ENCODE assay signal across 12 mouse cellular contexts in the genomic region with DNA sequence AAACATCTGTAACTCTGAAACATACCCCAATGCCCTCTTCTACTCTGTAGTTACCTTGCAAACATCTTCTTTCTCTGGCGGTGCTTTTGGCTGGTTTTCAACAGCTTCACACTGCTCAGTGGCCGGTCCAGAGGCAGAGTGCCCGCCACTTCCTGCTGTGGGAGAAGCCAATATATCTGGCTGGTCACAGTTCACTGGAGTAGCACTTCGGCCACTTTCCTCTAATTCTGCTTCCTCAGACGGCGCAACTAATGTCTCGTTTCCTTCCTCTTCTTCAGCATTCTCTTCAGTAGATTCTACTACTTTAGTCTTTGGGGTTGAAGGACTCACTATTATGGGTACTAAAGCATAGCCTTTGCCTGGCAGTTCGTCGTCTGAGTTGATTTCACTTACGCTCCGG. TPM values are rescaled to one million over a fixed set of nuclear protein-coding genes. Genes with fewer than 3 reads are reported as not detected.
DNase-seq lines count a peak whose midpoint lies in the region; ATAC-seq and TF ChIP-seq lines count a peak whose summit lies in the region.
"Had no signal": no experiment of that assay in that cellular context is flagged by ENCODE, and none has a peak within 500 bp of the region (broad histone marks: within the 10 kb centered on the region; RNA-seq: fewer than 3 reads in every experiment).

No protein-coding gene starts in this region.

- no peak for TF ChIP-seq POLR2A in kidney, adult 2 months (IDR thresholded peaks at IDR 0.05; ENCODE audit: low read depth, low read length)

- no peak for TF ChIP-seq CTCF in kidney, adult 2 months (conservative IDR thresholded peaks at IDR 0.05; ENCODE audit: insufficient read depth, insufficient read length, low read depth, low read length)

- H3K4me1 ChIP-seq in kidney, adult 2 months (ENCODE audit: control insufficient read depth, insufficient read depth, low read length), result peaks cover 7% of the 10 kb centered on the region; the same call in 1 of the 2 replicates
- H3K4me1 ChIP-seq in liver, embryonic 12.5 days, result peaks cover 37% of the 10 kb centered on the region
- peaks cover 15% of the 10 kb centered on the region for H3K4me1 ChIP-seq in hindbrain, embryonic 12.5 days

- peak; percentile 36 to 41 for DNase-seq in right cerebral cortex, postnatal 10 days (ENCODE audit: low spot score in 2 of 2)
- DNase-seq in right cerebral cortex, postnatal 14 days, result no peak
- peak; percentile 76 for DNase-seq in kidney, adult 2 months
- DNase-seq in right cerebral cortex, postnatal 4 days, result no peak
- DNase-seq: cerebellum, adult 2 months; layer of hippocampus, postnatal 36 days; right cerebral cortex, adult 18-20 months; thymus, adult 18-20 months had no signal

- peak overlapping the region; percentile 28; the same call in 1 of the 2 replicates for H3K4me2 ChIP-seq in liver, embryonic 12.5 days
- H3K4me2 ChIP-seq in hindbrain, embryonic 12.5 days (replicated peaks), result no peak overlapping the region
- H3K4me2 ChIP-seq: heart, embryonic 15.5 days had no signal

- no peaks in the 10 kb centered on the region for H3K9me3 ChIP-seq in liver, embryonic 12.5 days (replicated peaks)
- no peaks in the 10 kb centered on the region for H3K9me3 ChIP-seq in hindbrain, embryonic 12.5 days (replicated peaks)
- H3K9me3 ChIP-seq: heart, embryonic 15.5 days had no signal

- 20% methylated on average over 11 of the region's 11 CpGs for WGBS in kidney, adult 2 months
- WGBS in liver, embryonic 12.5 days (ENCODE audit: insufficient replicate concordance), result 48% methylated on average over 11 of the region's 11 CpGs
- WGBS in hindbrain, embryonic 12.5 days, result 79% methylated on average over 11 of the region's 11 CpGs

- no peak for ATAC-seq in liver, embryonic 12.5 days
- 0 out of 2 replicates have a peak, but pooled peaks have one; percentile 12 for ATAC-seq in megakaryocyte progenitor cell, adult 5-6 weeks (replicated peaks; ENCODE audit: poor library complexity)
- no peak for ATAC-seq in hindbrain, embryonic 12.5 days (ENCODE audit: low FRiP score)

- H3K9ac ChIP-seq in liver, embryonic 12.5 days, result no peak overlapping the region
- H3K9ac ChIP-seq in hindbrain, embryonic 12.5 days, result no peak overlapping the region
- H3K9ac ChIP-seq: heart, embryonic 15.5 days had no signal

- no peak overlapping the region for H3K4me3 ChIP-seq in kidney, adult 2 months (ENCODE audit: insufficient read depth, low read depth, low read length)
- no peak overlapping the region for H3K4me3 ChIP-seq in liver, embryonic 12.5 days
- H3K4me3 ChIP-seq in hindbrain, embryonic 12.5 days, result no peak overlapping the region
- H3K4me3 ChIP-seq: heart, embryonic 15.5 days had no signal

- peaks cover 4% of the 10 kb centered on the region; the same call in 1 of the 2 replicates for H3K36me3 ChIP-seq in kidney, adult 2 months (ENCODE audit: control insufficient read depth, insufficient read depth, low read length)
- peaks cover 51% of the 10 kb centered on the region for H3K36me3 ChIP-seq in liver, embryonic 12.5 days
- peaks cover 31% of the 10 kb centered on the region for H3K36me3 ChIP-seq in hindbrain, embryonic 12.5 days

- H3K27me3 ChIP-seq in kidney, adult 2 months (replicated peaks; ENCODE audit: control insufficient read depth, insufficient read depth, low read length), result no peaks in the 10 kb centered on the region
- H3K27me3 ChIP-seq in liver, embryonic 12.5 days (replicated peaks), result no peaks in the 10 kb centered on the region
- H3K27me3 ChIP-seq in hindbrain, embryonic 12.5 days, result no peaks in the 10 kb centered on the region
- H3K27me3 ChIP-seq: heart, embryonic 15.5 days had no signal

- no peak overlapping the region for H3K27ac ChIP-seq in kidney, adult 2 months (ENCODE audit: insufficient read depth, low read depth, low read length)
- H3K27ac ChIP-seq in liver, embryonic 12.5 days, result no peak overlapping the region
- H3K27ac ChIP-seq in hindbrain, embryonic 12.5 days, result no peak overlapping the region
- H3K27ac ChIP-seq: heart, embryonic 15.5 days had no signal

RNA-seq across cellular contexts. Expression of a gene that starts 3.2 kb away (rescaled TPM):
- 3.2 and 4.1 TPM in 2 replicates for polyA plus RNA-seq in kidney, adult 2 months (2012; rRNA removed)
- polyA plus RNA-seq in liver, embryonic 12.5 days (2016; fragmentation: Nextera tagmentation; extraction: Ambion mirVana), result 19.6 and 19.9 TPM in 2 replicates
- 16.5 and 20.0 TPM in 2 replicates for total RNA-seq in megakaryocyte progenitor cell, adult 5-6 weeks (2015)
- total RNA-seq in megakaryocyte progenitor cell, adult 5-6 weeks (2017), result 50.3 and 115 TPM in 2 replicates
- 38.0 and 45.7 TPM in 2 replicates for polyA plus RNA-seq in hindbrain, embryonic 12.5 days (2016; fragmentation: Nextera tagmentation; extraction: Ambion mirVana)

RNA-seq across cellular contexts. Expression of a gene that starts 26.7 kb away (rescaled TPM):
- 12.8 and 13.9 TPM in 2 replicates for polyA plus RNA-seq in kidney, adult 2 months (2012; rRNA removed)
- polyA plus RNA-seq in liver, embryonic 12.5 days (2016; fragmentation: Nextera tagmentation; extraction: Ambion mirVana), result 2.9 and 3.7 TPM in 2 replicates
- total RNA-seq in megakaryocyte progenitor cell, adult 5-6 weeks (2015), result 2.4 and 2.8 TPM in 2 replicates
- 3.2 and 3.4 TPM in 2 replicates for total RNA-seq in megakaryocyte progenitor cell, adult 5-6 weeks (2017)
- polyA plus RNA-seq in hindbrain, embryonic 12.5 days (2016; fragmentation: Nextera tagmentation; extraction: Ambion mirVana), result 12.2 and 12.6 TPM in 2 replicates

RNA-seq across cellular contexts. Expression of a gene that starts 29.7 kb away (rescaled TPM):
- polyA plus RNA-seq in kidney, adult 2 months (2012; rRNA removed), result 11.0 and 16.6 TPM in 2 replicates
- polyA plus RNA-seq in liver, embryonic 12.5 days (2016; fragmentation: Nextera tagmentation; extraction: Ambion mirVana), result 39.9 and 40.7 TPM in 2 replicates
- total RNA-seq in megakaryocyte progenitor cell, adult 5-6 weeks (2015), result 51.9 and 54.4 TPM in 2 replicates
- 57.9 and 62.8 TPM in 2 replicates for total RNA-seq in megakaryocyte progenitor cell, adult 5-6 weeks (2017)
- 89.4 and 98.7 TPM in 2 replicates for polyA plus RNA-seq in hindbrain, embryonic 12.5 days (2016; fragmentation: Nextera tagmentation; extraction: Ambion mirVana)

RNA-seq across cellular contexts. Expression of a gene that starts 34.8 kb away (rescaled TPM):
- polyA plus RNA-seq in kidney, adult 2 months (2012; rRNA removed), result 57.0 and 66.0 TPM in 2 replicates
- polyA plus RNA-seq in liver, embryonic 12.5 days (2016; fragmentation: Nextera tagmentation; extraction: Ambion mirVana), result 35.3 and 36.6 TPM in 2 replicates
- 55.4 and 57.6 TPM in 2 replicates for total RNA-seq in megakaryocyte progenitor cell, adult 5-6 weeks (2015)
- total RNA-seq in megakaryocyte progenitor cell, adult 5-6 weeks (2017), result 54.3 and 55.8 TPM in 2 replicates
- 74.3 and 86.0 TPM in 2 replicates for polyA plus RNA-seq in hindbrain, embryonic 12.5 days (2016; fragmentation: Nextera tagmentation; extraction: Ambion mirVana)

Comparison
In these comparisons a context has a peak if more than half of its experiments do, and no peak if none do; other contexts are left out.
1. DNase-seq: peak in right cerebral cortex, postnatal 10 days (2 of 2) and kidney, adult 2 months (single experiment); none in right cerebral cortex, postnatal 14 days (single experiment) and right cerebral cortex, postnatal 4 days (single experiment).